Mouse (Mus musculus): ENCODE data around the gene Ank2. TPM values are rescaled to one million over a fixed set of nuclear protein-coding genes. Genes with fewer than 3 reads are reported as not detected.

Gene Ank2
- polyA plus RNA-seq, 1 experiment from 2014 or later: 30.8 TPM

- H3K4me1 ChIP-seq (ENCODE audit: control insufficient read depth, insufficient read depth, low read length): no peaks in the 10 kb centered on the region
- no peaks in the 10 kb centered on the region for H3K27me3 ChIP-seq (ENCODE audit: control insufficient read depth, insufficient read depth, low read length)
- H3K36me3 ChIP-seq (ENCODE audit: control insufficient read depth, insufficient read depth, low read length): no peaks in the 10 kb centered on the region
- H3K27ac ChIP-seq (ENCODE audit: low read depth, low read length): no peak overlapping the region
- no peak overlapping the region for H3K4me3 ChIP-seq (ENCODE audit: low read depth, low read length)
- H3K9me3 ChIP-seq (replicated peaks; ENCODE audit: control insufficient read depth, low read length): no peaks in the 10 kb centered on the region
- no peak overlapping the region for H3K9ac ChIP-seq (ENCODE audit: low read depth, low read length)
- 90% methylated on average over 5 of the region's 5 CpGs for WGBS (ENCODE audit: insufficient replicate concordance)
- H3K4me2 ChIP-seq: no peak overlapping the region
- no peak for ATAC-seq (replicated peaks; ENCODE audit: insufficient number of reproducible peaks, low FRiP score, low TSS enrichment)
These were observed 310.9 kb downstream of the Ank2 start for GRCm38 (mm10) chr3:127188086-127188788.

GRCm38 (mm10) chr3:127187081-127187480 is 312.1 kb downstream of the Ank2 start:
- H3K9ac ChIP-seq (ENCODE audit: low read depth, low read length): no peak overlapping the region
- H3K4me3 ChIP-seq (ENCODE audit: low read depth, low read length): no peak overlapping the region
- WGBS (ENCODE audit: insufficient replicate concordance): 84% methylated on average over 2 of the region's 2 CpGs

GRCm38 (mm10) chr3:127186239-127186638 is 312.9 kb downstream of the Ank2 start:
- Histone ChIP-seq H3K27me3 (ENCODE audit: control insufficient read depth, insufficient read depth, low read length) (no peaks in the 10 kb centered on the region), H3K9ac (ENCODE audit: low read depth, low read length) (no peak overlapping the region), H3K27ac (ENCODE audit: low read depth, low read length) (no peak overlapping the region), H3K4me3 (ENCODE audit: low read depth, low read length) (no peak overlapping the region), H3K36me3 (ENCODE audit: control insufficient read depth, insufficient read depth, low read length) (no peaks in the 10 kb centered on the region), H3K9me3 (replicated peaks; ENCODE audit: control insufficient read depth, low read length) (no peaks in the 10 kb centered on the region), H3K4me2 (no peak overlapping the region), H3K4me1 (ENCODE audit: control insufficient read depth, insufficient read depth, low read length) (no peaks in the 10 kb centered on the region)
- ATAC-seq (replicated peaks; ENCODE audit: insufficient number of reproducible peaks, low FRiP score, low TSS enrichment): no peak
- WGBS (ENCODE audit: insufficient replicate concordance): 85% methylated on average over 3 of the region's 3 CpGs

More at GRCm38 (mm10) chr3:127187081-127187480, 312.1 kb downstream of the Ank2 start:
- Histone ChIP-seq H3K27me3 (ENCODE audit: control insufficient read depth, insufficient read depth, low read length) (no peaks in the 10 kb centered on the region), H3K4me2 (no peak overlapping the region), H3K4me1 (ENCODE audit: control insufficient read depth, insufficient read depth, low read length) (no peaks in the 10 kb centered on the region), H3K36me3 (ENCODE audit: control insufficient read depth, insufficient read depth, low read length) (no peaks in the 10 kb centered on the region), H3K27ac (ENCODE audit: low read depth, low read length) (no peak overlapping the region), H3K9me3 (replicated peaks; ENCODE audit: control insufficient read depth, low read length) (no peaks in the 10 kb centered on the region)
- no peak for ATAC-seq (replicated peaks; ENCODE audit: insufficient number of reproducible peaks, low FRiP score, low TSS enrichment)

- 23% methylated on average over 5 of the region's 5 CpGs for WGBS (ENCODE audit: insufficient replicate concordance)
- H3K4me1 ChIP-seq (ENCODE audit: control insufficient read depth, insufficient read depth, low read length): no peaks in the 10 kb centered on the region
- H3K27ac ChIP-seq (ENCODE audit: low read depth, low read length): no peak overlapping the region
- H3K27me3 ChIP-seq (ENCODE audit: control insufficient read depth, insufficient read depth, low read length): no peaks in the 10 kb centered on the region
- H3K4me3 ChIP-seq (ENCODE audit: low read depth, low read length): no peak overlapping the region
- H3K9me3 ChIP-seq (replicated peaks; ENCODE audit: control insufficient read depth, low read length): no peaks in the 10 kb centered on the region
- no peak overlapping the region for H3K4me2 ChIP-seq
- no peaks in the 10 kb centered on the region for H3K36me3 ChIP-seq (ENCODE audit: control insufficient read depth, insufficient read depth, low read length)
- ATAC-seq (replicated peaks; ENCODE audit: insufficient number of reproducible peaks, low FRiP score, low TSS enrichment): no peak
- H3K9ac ChIP-seq (ENCODE audit: low read depth, low read length): no peak overlapping the region
These were observed 315.0 kb downstream of the Ank2 start for GRCm38 (mm10) chr3:127183998-127184753.

GRCm38 (mm10) chr3:127172697-127173096 is 326.5 kb downstream of the Ank2 start:
- Histone ChIP-seq H3K27me3 (ENCODE audit: control insufficient read depth, insufficient read depth, low read length) (no peaks in the 10 kb centered on the region), H3K4me2 (no peak overlapping the region), H3K27ac (ENCODE audit: low read depth, low read length) (no peak overlapping the region), H3K9ac (ENCODE audit: low read depth, low read length) (no peak overlapping the region), H3K9me3 (replicated peaks; ENCODE audit: control insufficient read depth, low read length) (no peaks in the 10 kb centered on the region), H3K4me1 (ENCODE audit: control insufficient read depth, insufficient read depth, low read length) (no peaks in the 10 kb centered on the region; the same call in 1 of the 2 replicates), H3K36me3 (ENCODE audit: control insufficient read depth, insufficient read depth, low read length) (no peaks in the 10 kb centered on the region), H3K4me3 (ENCODE audit: low read depth, low read length) (no peak overlapping the region)
- WGBS (ENCODE audit: insufficient replicate concordance): 66% methylated on average over 2 of the region's 2 CpGs
- ATAC-seq (replicated peaks; ENCODE audit: insufficient number of reproducible peaks, low FRiP score, low TSS enrichment): no peak

- no peaks in the 10 kb centered on the region for H3K27me3 ChIP-seq (ENCODE audit: control insufficient read depth, insufficient read depth, low read length)
- WGBS (ENCODE audit: insufficient replicate concordance): 76% methylated on average over 12 of the region's 12 CpGs
- H3K4me1 ChIP-seq (ENCODE audit: control insufficient read depth, insufficient read depth, low read length): no peaks in the 10 kb centered on the region; the same call in 1 of the 2 replicates
- H3K9ac ChIP-seq (ENCODE audit: low read depth, low read length): no peak overlapping the region
- H3K9me3 ChIP-seq (replicated peaks; ENCODE audit: control insufficient read depth, low read length): no peaks in the 10 kb centered on the region
- no peak overlapping the region for H3K27ac ChIP-seq (ENCODE audit: low read depth, low read length)
- no peak overlapping the region for H3K4me3 ChIP-seq (ENCODE audit: low read depth, low read length)
- H3K4me2 ChIP-seq: no peak overlapping the region
- H3K36me3 ChIP-seq (ENCODE audit: control insufficient read depth, insufficient read depth, low read length): no peaks in the 10 kb centered on the region
- no peak for ATAC-seq (replicated peaks; ENCODE audit: insufficient number of reproducible peaks, low FRiP score, low TSS enrichment)
These were observed 328.9 kb downstream of the Ank2 start for GRCm38 (mm10) chr3:127170246-127170645.

- no peak overlapping the region for H3K9ac ChIP-seq (ENCODE audit: low read depth, low read length)
- no peaks in the 10 kb centered on the region for H3K27me3 ChIP-seq (ENCODE audit: control insufficient read depth, insufficient read depth, low read length)
- no peak for ATAC-seq (replicated peaks; ENCODE audit: insufficient number of reproducible peaks, low FRiP score, low TSS enrichment)
- 44% methylated on average over 1 of the region's 1 CpGs for WGBS (ENCODE audit: insufficient replicate concordance)
- no peaks in the 10 kb centered on the region for H3K9me3 ChIP-seq (replicated peaks; ENCODE audit: control insufficient read depth, low read length)
- H3K4me2 ChIP-seq: no peak overlapping the region
- H3K27ac ChIP-seq (ENCODE audit: low read depth, low read length): no peak overlapping the region
- no peaks in the 10 kb centered on the region for H3K36me3 ChIP-seq (ENCODE audit: control insufficient read depth, insufficient read depth, low read length)
- H3K4me3 ChIP-seq (ENCODE audit: low read depth, low read length): no peak overlapping the region
- H3K4me1 ChIP-seq (ENCODE audit: control insufficient read depth, insufficient read depth, low read length): no peaks in the 10 kb centered on the region; the same call in 1 of the 2 replicates
These were observed 330.0 kb downstream of the Ank2 start for GRCm38 (mm10) chr3:127169114-127169513.

GRCm38 (mm10) chr3:127163749-127164148 is 335.4 kb downstream of the Ank2 start:
- 25% methylated on average over 3 of the region's 3 CpGs for WGBS (ENCODE audit: insufficient replicate concordance)
- ATAC-seq (replicated peaks; ENCODE audit: insufficient number of reproducible peaks, low FRiP score, low TSS enrichment): no peak
- H3K4me2 ChIP-seq: no peak overlapping the region
- H3K4me1 ChIP-seq (ENCODE audit: control insufficient read depth, insufficient read depth, low read length): no peaks in the 10 kb centered on the region
- no peak overlapping the region for H3K4me3 ChIP-seq (ENCODE audit: low read depth, low read length)
- H3K9me3 ChIP-seq (replicated peaks; ENCODE audit: control insufficient read depth, low read length): no peaks in the 10 kb centered on the region
- no peak overlapping the region for H3K27ac ChIP-seq (ENCODE audit: low read depth, low read length)
- H3K36me3 ChIP-seq (ENCODE audit: control insufficient read depth, insufficient read depth, low read length): no peaks in the 10 kb centered on the region
- no peak overlapping the region for H3K9ac ChIP-seq (ENCODE audit: low read depth, low read length)
- peaks cover 14% of the 10 kb centered on the region for H3K27me3 ChIP-seq (ENCODE audit: control insufficient read depth, insufficient read depth, low read length)

Measured in heart, embryonic 11.5 days (tissue).